Mouse (Mus musculus): ENCODE measurements around the gene Pbp2.

- no peak for TF ChIP-seq ZC3H11A (IDR thresholded peaks at IDR 0.05; ENCODE audit: borderline replicate concordance, low read depth, low read length)
- TF ChIP-seq MAFK (IDR thresholded peaks at IDR 0.05; ENCODE audit: insufficient read depth, low read depth, low read length) = no peak
- no peak for TF ChIP-seq CHD2 (IDR thresholded peaks at IDR 0.05; ENCODE audit: low read depth, low read length)
- TF ChIP-seq HCFC1 (IDR thresholded peaks at IDR 0.05; ENCODE audit: borderline replicate concordance, insufficient read depth, low read length) = no peak
These were observed 9.7 kb downstream of the Pbp2 start for GRCm38 (mm10) chr6:135300469-135300868.
